Mouse (Mus musculus) olfactory bulb, adult 2 months (tissue): ENCODE measurements at regions not wholly inside any gene's neighbourhood (a gene's known extent, or its start where the extent isn't known, plus 50 kb on each side); places are given as distances from the start of the nearest gene placed in this dataset.

Source experiments
- CTCF ChIP-seq: fragments of 200-500 bp; IDR thresholded peaks from 2 replicates; pipeline ENCODE4 v1.5.1; 2012; ENCODE audit warnings: low read depth, mild to moderate bottlenecking, low read length, moderate library complexity; ENCODE audit not compliant: insufficient read depth
- POLR2A ChIP-seq: fragments of 200-500 bp; IDR thresholded peaks from 2 replicates; pipeline ENCODE4 v1.6.1; 2012; ENCODE audit warnings: mild to moderate bottlenecking, low read depth, low read length, moderate library complexity; ENCODE audit not compliant: insufficient read depth

GRCm38 (mm10) chr2:137704565-137704947, 551.8 kb upstream of the Btbd3 start:
- TF ChIP-seq POLR2A (no peak), CTCF (no peak)
